Mouse (Mus musculus): ENCODE measurements around the gene Psmd1.

Psmd1 gene

GRCm38 (mm10) chr1:86058856-86059769, 5.1 kb upstream of the Psmd1 start:
- DNase-seq (ENCODE audit: low read depth, low spot score) = peak; percentile 95

- DNase-seq (ENCODE audit: low read depth, low spot score) = no peak
These were observed 1.7 kb upstream of the Psmd1 start for GRCm38 (mm10) chr1:86062523-86062922.

GRCm38 (mm10) chr1:86076565-86076964, 12.4 kb downstream of the Psmd1 start:
- DNase-seq (ENCODE audit: low read depth, low spot score) = no peak

- no peak for DNase-seq (ENCODE audit: low read depth, low spot score)
These were observed 30.2 kb downstream of the Psmd1 start for GRCm38 (mm10) chr1:86094413-86094812.

- peak; percentile 7 for DNase-seq (ENCODE audit: low read depth, low spot score)
These were observed 40.9 kb downstream of the Psmd1 start for GRCm38 (mm10) chr1:86105054-86105453.

- no peak for DNase-seq (ENCODE audit: low read depth, low spot score)
These were observed 47.6 kb downstream of the Psmd1 start, which contains the start of gene Htr2b for GRCm38 (mm10) chr1:86111779-86112178. TSS of gene Htr2b (minus strand) at chr1:86111970.

GRCm38 (mm10) chr1:86114141-86114540, 50.0 kb downstream of the Psmd1 start:
- no peak for DNase-seq (ENCODE audit: low read depth, low spot score)

GRCm38 (mm10) chr1:86119549-86119948, 55.4 kb downstream of the Psmd1 start:
- no peak for DNase-seq (ENCODE audit: low read depth, low spot score)

GRCm38 (mm10) chr1:86126036-86126435, 61.8 kb downstream of the Psmd1 start:
- DNase-seq (ENCODE audit: low read depth, low spot score) = no peak

GRCm38 (mm10) chr1:86133337-86133736, 69.2 kb downstream of the Psmd1 start, which contains the start of gene Gm21972:
TSS of gene Gm21972 (plus strand) at chr1:86133637.
- DNase-seq (ENCODE audit: low read depth, low spot score) = no peak

GRCm38 (mm10) chr1:86135315-86135714, 71.1 kb downstream of the Psmd1 start:
- no peak for DNase-seq (ENCODE audit: low read depth, low spot score)

GRCm38 (mm10) chr1:86141081-86141480, 76.9 kb downstream of the Psmd1 start:
- no peak for DNase-seq (ENCODE audit: low read depth, low spot score)

GRCm38 (mm10) chr1:86143165-86143564, 79.0 kb downstream of the Psmd1 start:
- DNase-seq (ENCODE audit: low read depth, low spot score) = no peak

GRCm38 (mm10) chr1:86144001-86144944, 80.1 kb downstream of the Psmd1 start:
- no peak for DNase-seq (ENCODE audit: low read depth, low spot score)

- no peak for DNase-seq (ENCODE audit: low read depth, low spot score)
These were observed 82.1 kb downstream of the Psmd1 start for GRCm38 (mm10) chr1:86146293-86146692.

GRCm38 (mm10) chr1:86147557-86147956, 83.4 kb downstream of the Psmd1 start:
- DNase-seq (ENCODE audit: low read depth, low spot score) = no peak

- no peak for DNase-seq (ENCODE audit: low read depth, low spot score)
These were observed 84.0 kb downstream of the Psmd1 start for GRCm38 (mm10) chr1:86148161-86148560.

GRCm38 (mm10) chr1:86150929-86151328, 86.7 kb downstream of the Psmd1 start:
- no peak for DNase-seq (ENCODE audit: low read depth, low spot score)

- no peak for DNase-seq (ENCODE audit: low read depth, low spot score)
These were observed 87.2 kb downstream of the Psmd1 start for GRCm38 (mm10) chr1:86151376-86151775.

- DNase-seq (ENCODE audit: low read depth, low spot score) = no peak
These were observed 88.4 kb downstream of the Psmd1 start for GRCm38 (mm10) chr1:86152618-86153017.

- DNase-seq (ENCODE audit: low read depth, low spot score) = peak; percentile 95
These were observed 90.1 kb downstream of the Psmd1 start, which contains the start of gene Armc9 for GRCm38 (mm10) chr1:86154133-86154823. TSS of gene Armc9 (plus strand) at chr1:86154780.

Data from forelimb bud, embryonic 11.5 days (tissue).